Mouse (Mus musculus) spleen, adult 18-20 months (tissue): ENCODE results near the gene Man2b1.
"Not testable (repeated sequence)": the region's sequence is repeated elsewhere in the genome, so short reads cannot be mapped to it uniquely, and the experiment has no call there.

Experiments
- DNase-seq, 2 experiments: peaks; one replicate each; pipeline ENCODE4 v3.0.0; 2022; ENCODE audit warnings: mixed read lengths in 2 of 2

Man2b1 gene

DNA sequence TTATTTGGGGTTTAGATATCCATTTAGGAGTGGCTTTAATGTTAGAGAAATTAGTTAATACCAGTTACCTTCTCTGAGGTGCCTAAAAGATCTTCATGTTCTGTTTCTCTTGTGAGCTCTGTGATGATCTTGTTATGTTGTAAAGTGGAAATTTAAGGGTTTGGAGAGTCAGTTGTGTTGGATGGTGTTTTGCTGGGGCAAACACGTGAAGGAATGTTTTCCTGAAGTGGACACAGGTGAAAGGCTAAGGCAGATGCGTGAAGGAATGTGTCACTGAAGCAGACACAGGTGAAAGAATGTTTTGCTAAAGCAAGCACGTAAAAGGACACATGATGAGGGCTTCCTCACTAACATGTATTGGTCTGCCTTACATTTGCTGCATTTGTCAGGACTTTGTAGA is 39.9 kb downstream of the Man2b1 start, which contains the start of gene Zfp791:
Gene Zfp791 (minus strand): TSS at position 101 of the 400 bp plus-strand sequence.
- DNase-seq = no peak

DNA sequence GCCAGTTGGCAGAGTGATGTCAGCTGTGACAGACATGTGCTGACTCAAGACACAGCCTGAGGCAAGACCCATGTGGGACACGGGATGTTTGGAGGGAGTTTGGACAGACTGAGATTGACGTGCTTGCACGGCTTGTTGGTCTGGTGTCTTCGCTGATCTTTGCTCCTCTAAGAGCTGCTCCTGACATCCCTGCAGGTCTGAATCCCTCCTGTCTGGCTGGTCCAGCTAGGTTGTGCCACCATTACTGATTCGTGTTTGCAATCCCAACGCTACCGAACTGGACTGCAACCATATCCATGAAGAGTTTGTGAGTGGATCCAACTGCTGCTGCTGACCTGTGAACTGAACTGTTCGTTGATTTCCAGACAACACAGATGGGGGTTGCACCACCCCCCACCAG is 40.6 kb downstream of the Man2b1 start:
- no peak for DNase-seq

DNA sequence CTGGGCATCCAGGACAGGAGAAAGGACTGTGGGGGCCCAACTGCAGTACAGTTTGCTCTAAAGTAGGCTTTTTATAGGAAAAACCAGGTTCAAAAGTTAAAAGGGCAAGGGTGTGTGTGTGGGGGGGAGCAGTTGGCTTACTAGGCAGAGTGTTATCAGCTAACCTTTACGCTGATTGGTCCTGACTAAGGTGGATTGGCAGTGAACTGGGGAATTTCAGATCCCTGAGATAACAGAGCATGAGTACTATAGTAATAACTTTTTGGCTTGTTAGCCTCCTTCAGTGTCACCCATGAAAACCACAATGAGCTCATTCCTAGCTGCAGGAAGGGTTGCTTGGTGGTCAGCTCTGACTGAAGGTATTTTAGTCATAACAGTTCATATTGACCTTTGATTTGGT is 49.3 kb downstream of the Man2b1 start:
- no peak for DNase-seq

DNA sequence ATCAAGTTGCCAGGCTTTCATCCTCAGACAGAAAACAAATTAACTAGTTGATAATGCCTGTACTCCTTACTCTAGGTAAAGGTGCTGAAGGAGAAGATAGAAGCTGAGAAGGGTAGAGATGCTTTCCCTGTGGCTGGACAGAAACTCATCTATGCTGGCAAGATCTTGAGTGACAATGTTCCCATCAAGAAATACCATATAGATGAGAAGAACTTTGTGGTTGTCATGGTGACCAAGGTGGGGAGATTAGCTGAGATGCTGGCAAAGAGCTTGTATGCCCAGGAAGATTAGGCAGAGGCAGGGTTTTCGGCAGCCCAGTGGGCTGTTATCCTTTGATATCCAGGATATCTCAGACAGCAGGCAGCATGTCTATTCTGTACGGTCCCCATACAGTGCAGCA is 52.6 kb downstream of the Man2b1 start:
- not testable (repeated sequence) for DNase-seq

DNA sequence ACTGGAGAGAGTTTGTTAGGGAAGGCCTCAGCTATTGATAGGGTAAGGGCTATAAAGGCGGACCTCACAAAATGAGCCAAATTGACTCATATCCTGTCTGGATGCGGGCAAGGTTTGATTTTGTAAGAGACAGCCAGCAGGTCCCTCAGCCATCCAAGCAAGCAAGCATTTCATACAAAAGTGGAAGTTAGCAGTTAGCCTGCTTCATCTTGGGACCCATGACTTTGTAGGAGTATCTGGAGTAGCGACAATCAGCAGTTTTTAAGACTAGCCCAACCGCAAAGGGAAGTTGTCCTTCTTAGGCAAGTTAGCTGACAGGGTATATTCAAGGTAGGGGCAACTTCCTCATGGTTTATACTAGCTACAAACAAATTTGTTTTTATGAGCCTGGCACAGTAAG is 59.4 kb downstream of the Man2b1 start:
- no peak for DNase-seq
